Mouse (Mus musculus): ENCODE measurements around the gene Eci2.
"Not testable (repeated sequence)": the region's sequence is repeated elsewhere in the genome, so short reads cannot be mapped to it uniquely, and the experiment has no call there.

Eci2 gene

DNA sequence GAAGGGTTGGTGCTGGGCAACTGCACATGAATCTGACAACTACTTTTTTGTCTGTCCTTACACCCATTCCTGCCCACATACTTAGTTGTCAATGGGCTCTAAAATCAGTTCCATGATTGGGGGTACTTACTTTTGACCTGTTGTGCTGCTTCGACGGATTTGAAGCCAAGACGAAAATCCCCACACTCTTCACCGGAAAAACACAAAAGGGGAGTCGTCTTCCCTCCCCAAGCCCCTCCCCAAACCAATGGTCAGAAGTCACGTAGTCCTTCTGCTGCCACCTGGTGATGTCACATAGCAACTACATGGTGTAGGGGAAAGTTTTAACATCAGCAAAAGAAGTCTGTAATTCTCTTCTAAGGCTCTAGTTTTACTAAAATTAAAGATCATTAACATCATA is at the start of gene Eci2:
TSS of gene Eci2 (minus strand) at position 218 of the 400 bp plus-strand sequence.
- peak; percentile 57 to 63 for DNase-seq

DNA sequence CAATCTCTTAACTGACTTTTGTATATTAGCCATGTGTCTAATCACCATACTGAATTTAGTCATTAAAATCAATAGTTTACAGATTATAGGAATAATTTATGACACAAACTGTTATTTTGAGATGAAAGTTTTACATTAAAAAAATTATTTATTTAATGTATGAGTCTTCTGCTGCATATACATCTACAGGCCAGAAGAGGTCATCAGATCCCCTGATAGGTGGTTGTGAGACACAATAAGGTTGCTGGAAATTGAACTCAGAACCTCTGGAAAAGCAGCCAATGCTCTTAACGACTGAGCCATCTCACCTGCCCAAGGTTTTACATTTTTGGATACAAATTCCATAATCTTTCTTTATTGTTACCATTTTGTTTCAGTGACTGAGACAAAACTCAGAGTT is 48.0 kb upstream of the Eci2 start:
- no peak for DNase-seq

DNA sequence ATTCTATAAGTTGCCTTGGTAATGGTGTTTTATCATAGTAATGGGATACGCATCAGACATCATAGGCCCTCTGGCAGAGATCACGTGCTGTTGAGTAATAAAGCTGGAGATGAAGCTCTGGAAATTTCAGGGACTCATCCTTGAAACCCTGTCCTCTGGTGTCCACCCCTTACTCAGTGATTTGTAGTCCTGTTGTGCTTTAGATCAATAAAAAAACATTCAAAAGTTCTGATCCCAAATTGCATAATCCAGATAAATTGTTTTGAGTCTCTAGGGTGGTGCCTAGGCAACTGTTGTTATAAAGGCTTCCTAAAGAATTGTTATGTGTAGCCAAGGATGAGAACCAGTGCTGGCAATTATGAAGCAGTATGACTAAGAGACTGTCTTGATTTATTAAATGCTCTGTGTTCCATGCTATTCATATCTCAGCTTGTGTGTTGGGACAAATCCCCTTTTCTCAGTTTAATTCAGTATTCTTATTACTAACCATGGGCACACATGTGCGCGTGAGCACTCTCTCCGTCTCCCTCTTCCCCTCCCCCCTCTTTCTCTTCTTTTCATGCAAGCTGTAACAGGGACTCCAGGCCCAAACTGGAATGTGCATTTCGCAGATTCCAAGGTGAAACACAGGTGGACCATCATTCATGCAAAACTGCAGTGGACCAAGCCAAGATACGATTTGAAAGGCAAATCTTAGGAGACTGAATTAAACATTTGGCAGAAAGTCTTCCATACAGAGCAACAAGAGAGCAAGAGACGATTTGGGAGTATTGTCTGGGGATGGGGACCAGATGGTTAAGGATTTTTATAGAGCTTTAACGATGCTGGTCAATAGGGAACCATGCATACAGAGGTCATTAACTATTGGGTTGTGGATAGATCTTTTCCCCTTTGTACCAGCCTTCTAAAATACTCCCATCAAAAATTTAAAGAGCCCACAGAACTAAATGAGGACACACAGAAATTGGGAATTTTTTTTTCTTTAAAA is 43.9 kb upstream of the Eci2 start:
- no peak for DNase-seq

DNA sequence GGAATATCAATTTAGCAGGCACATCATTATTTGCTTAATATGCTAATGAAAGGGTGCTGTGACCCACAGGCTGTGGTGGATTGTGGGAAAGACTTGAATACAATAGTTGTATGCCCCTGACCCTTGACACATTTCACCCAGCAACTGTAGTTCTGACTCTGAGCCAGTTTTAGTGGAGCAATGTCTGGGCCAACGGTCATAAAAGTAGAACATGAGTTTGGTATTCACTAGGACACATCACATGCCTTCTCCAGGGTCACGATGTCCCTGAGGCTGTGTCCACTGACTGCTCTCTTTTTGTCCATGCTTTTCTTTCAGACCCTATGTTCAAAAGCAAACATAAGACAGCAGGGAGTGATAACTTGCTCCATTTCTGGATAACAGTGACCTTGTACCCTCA is 40.2 kb upstream of the Eci2 start:
- no peak for DNase-seq

DNA sequence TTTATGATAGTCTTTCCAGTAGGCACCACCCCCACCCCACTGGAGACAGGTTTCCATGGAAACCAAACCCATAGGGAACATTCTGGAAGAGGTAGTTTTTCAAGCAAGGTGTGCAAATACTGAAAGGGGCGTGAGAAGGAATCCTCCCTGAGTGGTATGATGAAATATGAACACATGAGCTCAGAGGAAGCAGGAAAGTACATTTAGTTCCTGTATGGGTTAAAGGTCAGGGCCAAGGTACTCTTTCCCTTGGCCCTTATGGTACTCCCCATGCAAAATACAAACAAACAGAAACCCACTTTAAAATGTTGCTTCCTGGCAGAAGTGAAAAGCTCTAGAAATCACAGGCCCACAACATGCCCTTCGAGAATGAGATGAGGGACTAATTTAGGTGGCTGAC is 39.1 kb upstream of the Eci2 start:
- no peak for DNase-seq

DNA sequence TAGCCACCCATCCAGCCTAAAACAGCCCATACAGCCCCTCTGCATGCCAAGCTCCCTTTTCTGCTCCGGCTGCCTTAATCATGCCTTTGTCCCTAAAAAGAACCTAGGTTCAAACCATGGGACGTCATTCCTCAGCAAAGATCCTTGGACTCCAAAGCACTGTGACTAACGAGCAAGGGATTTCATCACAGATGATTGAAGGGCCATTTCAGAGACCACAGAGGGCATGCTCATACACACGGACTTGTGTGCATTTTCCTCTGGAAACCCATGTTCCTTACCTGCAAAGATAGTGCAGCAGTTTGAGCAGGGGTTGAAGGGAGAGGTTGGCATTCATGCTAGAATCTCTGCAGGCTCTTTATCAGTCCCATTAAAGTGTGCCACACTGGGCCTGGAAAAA is 37.5 kb upstream of the Eci2 start:
- no peak for DNase-seq

DNA sequence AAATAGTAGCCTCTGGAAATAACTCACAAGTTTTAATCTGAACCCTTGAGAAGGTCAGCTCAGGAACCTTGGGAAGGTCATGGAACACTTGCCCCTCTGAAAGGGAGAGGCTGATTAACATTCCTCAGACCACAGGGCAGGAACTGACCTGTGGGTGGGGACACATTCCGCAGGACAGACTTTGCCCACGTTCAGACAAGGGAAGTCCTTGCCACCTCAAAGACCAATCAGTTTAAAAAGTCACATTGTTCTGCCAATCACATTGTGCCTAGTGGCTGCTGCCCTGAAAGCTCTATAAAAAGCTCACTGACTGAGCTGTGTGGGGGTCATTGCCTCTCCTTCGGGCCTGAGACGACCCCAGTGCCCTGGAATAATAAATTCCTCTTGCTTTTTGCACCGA is 31.2 kb upstream of the Eci2 start:
- DNase-seq = no peak

DNA sequence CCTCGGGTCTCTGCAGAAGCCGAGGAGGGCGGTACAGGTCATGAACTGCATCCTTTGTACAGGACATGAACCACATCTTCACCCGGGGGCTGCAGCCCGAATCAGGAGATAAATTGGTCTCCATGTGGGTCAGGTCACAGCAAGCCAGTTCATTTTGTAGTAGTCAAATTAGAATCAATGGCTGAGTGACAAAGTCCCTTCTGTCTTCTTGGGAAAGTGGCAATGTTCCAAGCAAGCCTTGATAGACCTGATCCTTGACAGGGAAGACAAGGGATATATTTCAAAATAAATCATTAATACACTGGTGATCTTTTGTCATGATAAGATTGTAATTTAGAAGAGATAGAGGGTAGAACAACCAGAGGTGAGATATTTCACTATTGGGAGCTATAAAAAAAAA is 9.6 kb upstream of the Eci2 start:
- DNase-seq = peak; percentile 13 to 59

DNA sequence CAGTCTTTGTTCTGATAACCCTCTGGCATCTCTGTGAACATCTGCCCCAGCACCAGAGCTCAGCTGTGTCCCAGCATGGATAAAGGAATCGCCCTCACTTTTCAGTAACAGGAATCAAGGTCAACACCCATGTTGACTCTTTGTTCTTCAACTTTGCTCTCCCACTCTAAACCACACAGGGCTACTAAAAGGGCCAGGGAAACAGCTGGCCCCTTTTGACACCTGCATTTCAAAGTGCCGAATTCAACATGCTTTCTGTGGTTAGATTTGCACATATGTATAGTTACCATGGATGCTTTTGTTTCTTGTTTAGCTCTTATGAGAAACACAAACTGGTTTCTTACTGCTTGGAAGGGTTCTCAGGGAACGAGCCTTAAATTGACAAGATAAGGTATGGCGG is 8.8 kb upstream of the Eci2 start:
- no peak for DNase-seq

DNA sequence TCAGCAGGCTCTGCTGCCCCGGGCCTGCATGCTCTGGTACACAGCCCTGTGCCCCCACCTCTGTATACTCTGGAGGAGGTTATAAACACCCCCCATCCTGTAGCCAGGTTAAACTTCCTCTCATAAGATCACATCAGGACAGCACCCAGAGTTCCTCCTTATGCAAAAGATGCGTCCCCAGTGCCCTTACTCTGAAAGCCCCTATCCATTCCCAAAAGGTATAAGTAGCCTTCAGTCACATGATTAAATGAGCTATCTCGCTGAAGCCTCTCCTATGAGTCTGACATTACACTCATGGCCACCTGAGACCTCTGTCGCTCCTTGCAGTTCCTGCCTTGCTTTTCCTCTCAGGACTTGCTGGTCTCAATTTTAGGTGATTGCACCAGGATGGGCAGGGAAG is 6.7 kb upstream of the Eci2 start:
- no peak for DNase-seq

DNA sequence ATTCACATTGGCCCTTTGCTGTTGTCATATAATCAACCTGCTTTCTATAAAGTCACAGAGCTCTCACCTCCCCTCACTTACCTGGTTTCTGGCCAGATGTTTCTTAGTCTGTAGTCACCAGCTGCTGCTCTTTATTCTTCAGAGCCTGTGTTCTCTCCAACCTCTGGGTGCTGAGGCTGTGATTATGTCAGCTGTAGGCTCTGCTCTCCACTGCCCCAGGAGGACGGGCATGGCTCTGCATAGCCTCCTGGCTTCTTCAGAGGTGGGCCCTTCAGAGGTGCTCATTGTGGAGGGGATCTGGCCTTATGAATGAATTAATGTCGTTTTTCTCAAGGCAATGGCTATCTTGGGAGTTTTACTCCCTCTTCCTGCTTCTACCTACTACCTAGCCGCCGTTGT is 4.8 kb upstream of the Eci2 start:
- DNase-seq = peak; percentile 13 to 26

DNA sequence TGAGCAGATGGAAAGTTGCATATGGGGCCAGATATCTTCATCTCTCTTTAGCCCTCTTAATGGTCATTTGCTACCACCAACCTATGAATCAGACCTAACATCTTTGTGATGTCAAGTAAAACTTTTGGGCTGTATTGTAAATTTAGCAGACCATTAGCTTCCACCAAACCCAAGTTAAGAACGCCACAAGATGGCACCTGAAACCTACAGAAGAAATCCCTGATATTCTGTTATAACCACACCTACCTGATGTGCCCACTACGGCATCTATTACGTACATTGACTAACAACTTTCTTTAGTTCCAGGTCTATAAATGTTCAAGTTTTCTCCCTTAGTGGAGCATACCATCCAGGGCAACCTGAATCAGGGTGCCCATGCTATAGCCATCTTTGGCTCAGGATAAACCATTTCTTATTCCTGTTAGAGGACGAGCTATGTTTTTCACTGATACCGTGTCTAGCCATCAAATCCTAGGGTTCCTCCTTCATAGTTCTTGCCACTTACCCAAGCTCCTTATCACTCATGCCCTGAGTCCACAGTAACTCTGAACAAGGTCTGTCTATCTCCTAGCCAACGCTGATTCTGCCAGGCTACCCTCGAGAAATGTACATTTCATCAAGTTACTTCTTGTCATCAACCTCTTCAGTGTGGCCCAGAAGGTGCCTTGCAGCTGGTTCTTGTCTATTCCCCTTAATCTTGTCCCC is 4.2 kb upstream of the Eci2 start:
- peak; percentile 38 to 40 for DNase-seq

DNA sequence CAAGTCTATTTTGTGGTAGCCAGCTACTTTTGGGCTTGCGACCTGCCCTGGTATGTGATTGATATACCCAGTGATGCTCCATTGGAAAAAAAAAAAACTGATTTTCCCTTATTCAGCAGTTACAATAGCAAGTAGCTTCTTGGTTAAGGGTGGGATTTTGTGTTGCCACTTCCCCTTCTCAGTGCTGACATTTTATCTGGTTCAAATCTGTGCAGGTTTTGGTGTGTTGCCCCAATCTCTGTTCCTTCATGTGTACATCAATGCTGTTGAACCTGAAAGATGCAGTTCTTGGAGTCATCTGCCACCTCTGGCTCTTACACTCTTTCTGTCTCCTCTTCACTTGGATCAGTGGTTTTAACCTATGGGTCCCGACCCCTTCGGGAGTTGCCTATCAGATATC is 1.5 kb upstream of the Eci2 start:
- DNase-seq = no peak

DNA sequence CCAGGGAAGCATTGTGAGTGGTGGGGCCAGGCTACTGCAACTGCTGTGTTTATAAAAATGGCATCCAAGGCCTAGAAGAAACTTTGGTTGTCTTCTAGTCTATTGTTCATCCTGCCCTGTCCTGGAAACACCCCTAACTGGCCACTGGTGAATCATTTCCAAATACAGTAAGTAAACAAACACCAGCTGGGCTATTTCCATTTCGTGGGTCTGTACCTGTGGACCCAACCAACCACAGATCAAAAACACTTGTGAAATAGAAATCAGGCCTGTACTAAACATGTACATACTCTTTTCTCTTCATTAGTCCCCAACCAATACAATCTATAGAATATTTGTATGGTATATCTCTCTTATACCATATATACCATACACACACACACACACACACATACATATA is 3.5 kb downstream of the Eci2 start:
- DNase-seq = not testable (repeated sequence)

DNA sequence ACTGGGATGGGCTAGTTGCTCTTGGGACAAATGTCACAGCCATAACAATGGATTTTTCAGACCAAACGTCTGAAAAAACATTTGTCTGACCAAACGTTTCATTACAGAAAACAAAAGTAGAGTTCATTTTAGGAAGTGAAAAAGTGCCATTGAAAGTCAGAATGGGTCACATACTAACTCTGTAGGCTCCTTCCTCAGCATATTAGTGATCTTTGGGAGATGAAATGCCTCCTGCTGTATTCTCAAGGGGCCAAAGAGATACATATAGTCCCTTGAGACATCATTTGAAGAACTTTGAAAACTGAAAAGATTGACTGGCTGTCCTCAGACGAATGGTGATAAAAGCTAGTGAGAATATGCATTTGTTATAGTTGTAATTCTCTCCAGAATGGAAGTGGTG is 6.5 kb downstream of the Eci2 start:
- no peak for DNase-seq

DNA sequence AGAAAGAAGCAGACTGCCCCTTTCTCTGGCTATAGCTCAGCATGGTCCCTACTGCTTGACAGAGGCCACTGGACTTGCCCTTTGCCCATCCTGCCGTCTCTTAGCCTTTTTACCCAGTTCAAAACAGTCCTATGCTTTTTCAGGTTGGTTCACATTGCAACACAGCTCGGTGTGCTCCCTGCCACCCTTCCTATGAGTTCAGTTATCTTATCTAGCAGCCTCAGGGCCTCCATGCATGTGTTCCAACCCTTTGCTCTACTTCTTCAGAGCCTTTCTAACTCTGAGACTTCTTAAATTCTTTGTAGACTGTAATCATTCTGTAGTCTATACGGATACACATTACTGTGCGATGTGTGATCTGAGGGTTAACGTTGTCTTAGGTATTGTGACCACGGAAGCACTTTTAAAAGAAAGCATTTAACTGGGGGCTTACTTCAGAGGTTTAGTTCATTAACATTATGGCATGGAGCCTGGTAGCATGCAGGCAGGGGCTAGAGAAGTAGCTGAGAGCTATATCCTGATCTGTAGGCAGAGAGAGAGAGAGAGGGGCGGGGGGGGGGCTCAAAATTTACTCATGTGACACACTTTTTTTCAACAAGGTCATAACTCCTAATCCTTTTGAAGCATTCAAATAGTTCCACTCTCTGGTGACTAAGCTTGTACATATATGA is 7.9 kb downstream of the Eci2 start:
- no peak for DNase-seq

DNA sequence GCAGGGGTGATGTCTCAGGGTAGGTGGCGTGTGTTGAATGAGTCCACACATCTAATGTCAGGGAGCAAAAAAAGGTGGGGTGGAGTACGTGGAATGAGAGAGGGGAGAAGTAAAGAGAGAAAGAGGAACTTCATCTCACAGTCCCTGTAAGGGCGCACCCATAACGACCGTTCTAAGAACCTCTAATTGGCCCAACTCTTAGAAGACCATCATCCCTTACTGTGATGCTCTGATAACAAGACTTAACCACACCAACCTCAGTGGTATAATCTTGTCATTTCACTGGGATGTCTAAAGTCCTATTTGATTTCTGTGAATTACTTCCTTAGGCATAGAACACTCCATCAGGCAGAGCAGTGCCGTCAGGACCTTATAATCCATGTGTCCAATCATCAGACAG is 9.5 kb downstream of the Eci2 start:
- DNase-seq = no peak

DNA sequence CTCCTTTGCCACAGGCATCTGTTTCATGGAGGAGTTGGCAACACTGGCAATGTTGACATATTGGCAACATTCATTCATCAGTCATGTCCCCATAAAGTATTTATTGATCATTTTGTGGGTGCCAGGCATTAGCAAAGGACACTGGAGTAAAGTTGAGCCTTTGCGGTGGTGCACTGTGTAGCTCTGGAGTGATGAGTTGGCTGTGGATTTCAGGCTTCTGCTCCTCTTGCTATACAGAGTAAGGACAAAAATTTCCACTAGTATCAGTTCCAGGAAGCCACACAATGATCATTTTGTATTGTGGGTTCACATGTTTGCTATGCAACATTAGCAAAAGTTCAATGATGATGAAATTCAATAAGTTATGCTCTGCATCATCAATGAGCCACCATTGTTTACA is 10.8 kb downstream of the Eci2 start:
- DNase-seq = no peak

DNA sequence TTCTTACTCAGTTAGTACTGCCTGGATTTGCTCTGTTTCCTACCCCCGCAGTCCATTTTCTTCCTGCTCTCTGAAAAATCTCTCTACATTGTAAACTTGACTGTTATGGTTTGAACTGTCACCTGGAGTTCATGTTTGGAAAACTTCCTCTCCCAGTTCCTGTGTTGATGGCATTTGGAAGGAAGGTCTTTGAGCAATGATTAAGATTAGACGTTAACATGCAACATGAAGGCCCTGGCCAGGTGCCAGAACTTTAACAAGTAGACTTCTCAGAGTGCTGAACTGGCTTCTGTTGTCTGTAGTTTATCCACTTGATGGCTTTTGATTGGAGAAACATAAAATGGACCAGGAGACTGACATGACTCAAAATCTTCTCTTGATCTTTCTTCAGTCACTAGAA is 31.0 kb downstream of the Eci2 start:
- peak; percentile 16 to 27 for DNase-seq

DNA sequence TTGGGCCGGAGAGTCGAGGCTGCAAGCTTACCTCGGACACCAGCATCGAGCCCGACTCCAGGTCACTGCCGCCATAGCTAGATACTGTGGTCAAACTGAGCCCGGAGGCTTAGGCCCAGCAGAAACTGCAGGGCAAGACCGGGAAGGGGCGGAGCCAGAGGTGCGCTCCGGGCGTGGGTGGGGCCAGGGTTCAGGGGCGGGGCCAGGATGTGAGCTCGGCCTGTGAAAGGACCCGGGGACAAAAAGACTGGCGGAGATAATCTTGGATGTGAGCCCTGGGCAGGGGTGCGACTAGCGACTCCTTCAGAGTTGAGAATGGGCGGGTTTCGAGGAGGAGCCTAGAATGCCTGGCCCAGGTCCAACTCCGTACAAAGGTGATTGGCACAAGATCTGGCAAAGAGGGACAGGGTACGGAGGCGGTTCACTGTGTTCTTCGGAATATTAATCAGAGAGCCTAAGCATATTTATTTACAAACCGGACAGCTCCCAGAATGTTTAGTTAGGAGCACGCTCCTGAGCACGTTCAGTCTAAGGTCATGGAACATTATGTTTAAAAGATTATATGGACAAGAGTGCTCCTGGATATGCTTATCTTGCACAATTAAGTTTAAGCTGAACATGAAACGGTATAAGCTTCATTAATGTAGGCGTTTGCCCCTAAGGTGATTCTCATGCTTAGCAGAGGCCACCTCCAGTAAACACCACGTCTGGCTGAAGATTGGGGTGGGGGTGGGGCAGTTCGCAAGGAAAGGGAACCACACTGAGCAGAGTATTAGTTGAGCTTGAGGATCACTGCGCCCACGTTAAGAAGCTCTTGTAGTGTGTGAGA is 32.7 kb downstream of the Eci2 start:
- DNase-seq = peak; percentile 99

DNA sequence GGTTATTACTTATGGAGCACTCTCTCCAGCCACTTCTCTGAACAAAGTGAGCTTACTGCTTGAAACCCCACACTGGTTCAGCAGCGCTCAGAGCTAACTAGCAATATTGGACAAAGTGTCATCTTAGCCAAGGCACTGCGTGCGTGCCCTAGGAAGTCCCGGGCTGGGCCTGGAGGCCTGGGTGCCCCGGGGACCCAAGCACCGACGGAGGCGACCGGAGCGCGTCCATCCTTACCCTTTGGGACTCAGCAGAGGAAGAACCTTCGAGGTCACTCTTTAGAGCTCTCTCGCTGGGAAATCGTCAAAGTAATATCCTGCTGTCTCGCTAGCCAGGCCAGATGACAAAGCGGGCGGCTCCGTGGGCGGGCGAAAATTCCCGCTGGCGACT is 33.3 kb downstream of the Eci2 start:
- no peak for DNase-seq

DNA sequence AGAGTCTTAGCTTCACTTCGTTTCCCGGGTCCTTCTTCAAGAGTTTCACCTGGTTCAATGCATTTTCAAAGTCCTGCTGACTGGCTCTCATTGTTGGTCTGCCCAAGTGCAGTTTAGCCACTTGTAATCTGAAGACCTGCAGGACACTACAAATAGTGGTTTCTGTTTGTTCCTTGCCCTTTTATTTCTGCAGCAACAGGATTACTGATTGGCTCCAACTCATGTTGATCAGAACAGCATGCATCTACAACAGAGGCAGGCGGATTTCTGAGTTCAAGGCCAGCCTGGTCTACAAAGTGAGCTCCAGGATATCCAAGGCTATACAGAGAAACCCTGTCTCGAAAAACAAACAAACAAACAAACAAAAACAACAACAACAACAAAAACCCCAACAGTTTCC is 33.8 kb downstream of the Eci2 start:
- peak in 1 of 2 experiments; percentile 5 for DNase-seq
